ENCODE assay signal across 31 mouse cellular contexts in genomic region chr4:148389635-148390034, GRCm38 (mm10). TPM values are rescaled to one million over a fixed set of nuclear protein-coding genes. Genes with fewer than 3 reads are reported as not detected.
DNase-seq lines count a peak whose midpoint lies in the region; ATAC-seq lines count a peak whose summit lies in the region.
"Had no signal": no experiment of that assay in that cellular context is flagged by ENCODE, and none has a peak within 500 bp of the region (broad histone marks: within the 10 kb centered on the region; RNA-seq: fewer than 3 reads in every experiment).

No protein-coding gene starts in this region.

- H3K9me3 ChIP-seq in midbrain, embryonic 10.5 days (replicated peaks), result 0 out of 2 replicates have a peak, but pooled peaks cover 3% of the 10 kb centered on the region
- no peaks in the 10 kb centered on the region for H3K9me3 ChIP-seq in midbrain, embryonic 16.5 days (replicated peaks; ENCODE audit: control insufficient read depth, low read length, poor library complexity, severe bottlenecking)
- H3K9me3 ChIP-seq in hindbrain, embryonic 12.5 days (replicated peaks), result no peaks in the 10 kb centered on the region
- no peaks in the 10 kb centered on the region for H3K9me3 ChIP-seq in hindbrain, embryonic 16.5 days (ENCODE audit: control insufficient read depth, low read length)
- no peaks in the 10 kb centered on the region for H3K9me3 ChIP-seq in neural tube, embryonic 15.5 days (replicated peaks)
- no peaks in the 10 kb centered on the region; the same call in 1 of the 2 replicates for H3K9me3 ChIP-seq in forebrain, embryonic 10.5 days
- H3K9me3 ChIP-seq: limb, embryonic 12.5 days; liver, embryonic 15.5 days had no signal

- no peaks in the 10 kb centered on the region for H3K36me3 ChIP-seq in midbrain, embryonic 10.5 days
- H3K36me3 ChIP-seq in midbrain, embryonic 16.5 days (ENCODE audit: control insufficient read depth, insufficient read depth, low read length), result no peaks in the 10 kb centered on the region
- no peaks in the 10 kb centered on the region for H3K36me3 ChIP-seq in hindbrain, embryonic 12.5 days
- H3K36me3 ChIP-seq in hindbrain, embryonic 16.5 days (ENCODE audit: control insufficient read depth, insufficient read depth, low read length), result no peaks in the 10 kb centered on the region
- no peaks in the 10 kb centered on the region for H3K36me3 ChIP-seq in neural tube, embryonic 15.5 days
- H3K36me3 ChIP-seq in forebrain, embryonic 10.5 days (replicated peaks), result no peaks in the 10 kb centered on the region
- H3K36me3 ChIP-seq: limb, embryonic 12.5 days; liver, embryonic 15.5 days had no signal

- peaks cover 10% of the 10 kb centered on the region; the same call in 1 of the 2 replicates for H3K27me3 ChIP-seq in midbrain, embryonic 10.5 days (ENCODE audit: low read depth, poor library complexity, severe bottlenecking)
- no peaks in the 10 kb centered on the region for H3K27me3 ChIP-seq in midbrain, embryonic 16.5 days (ENCODE audit: control insufficient read depth, insufficient read depth, low read depth, low read length)
- no peaks in the 10 kb centered on the region for H3K27me3 ChIP-seq in hindbrain, embryonic 12.5 days
- no peaks in the 10 kb centered on the region for H3K27me3 ChIP-seq in hindbrain, embryonic 16.5 days (replicated peaks; ENCODE audit: control insufficient read depth, insufficient read depth, low read length)
- no peaks in the 10 kb centered on the region for H3K27me3 ChIP-seq in neural tube, embryonic 15.5 days (replicated peaks)
- H3K27me3 ChIP-seq in forebrain, embryonic 10.5 days (ENCODE audit: poor library complexity, severe bottlenecking), result no peaks in the 10 kb centered on the region
- H3K27me3 ChIP-seq: limb, embryonic 12.5 days; liver, embryonic 15.5 days had no signal

- no peak for ATAC-seq in midbrain, embryonic 16.5 days
- ATAC-seq in hindbrain, embryonic 12.5 days (ENCODE audit: low FRiP score), result peak; percentile 15; the same call in 1 of the 2 replicates
- 0 out of 2 replicates have a peak, but pooled peaks have one; percentile 4 for ATAC-seq in hindbrain, embryonic 16.5 days
- peak; percentile 30; the same call in 1 of the 2 replicates for ATAC-seq in neural tube, embryonic 15.5 days (ENCODE audit: low FRiP score)
- ATAC-seq: forebrain, embryonic 14.5 days; inflammation-experienced regulatory T-cells, adult 6 months had no signal

- no peak overlapping the region for H3K9ac ChIP-seq in midbrain, embryonic 16.5 days (ENCODE audit: low read depth, low read length)
- no peak overlapping the region for H3K9ac ChIP-seq in hindbrain, embryonic 12.5 days
- no peak overlapping the region for H3K9ac ChIP-seq in hindbrain, embryonic 16.5 days (ENCODE audit: low read depth, low read length)
- H3K9ac ChIP-seq in neural tube, embryonic 15.5 days (replicated peaks), result no peak overlapping the region
- H3K9ac ChIP-seq: limb, embryonic 12.5 days; liver, embryonic 15.5 days; lung, embryonic 14.5 days had no signal

- H3K4me2 ChIP-seq in midbrain, embryonic 16.5 days (ENCODE audit: low read length), result no peak overlapping the region
- H3K4me2 ChIP-seq in hindbrain, embryonic 12.5 days (replicated peaks), result no peak overlapping the region
- no peak overlapping the region for H3K4me2 ChIP-seq in hindbrain, embryonic 16.5 days (ENCODE audit: low read length)
- no peak overlapping the region for H3K4me2 ChIP-seq in neural tube, embryonic 15.5 days
- H3K4me2 ChIP-seq: heart, embryonic 11.5 days; limb, embryonic 12.5 days; liver, embryonic 15.5 days; lung, embryonic 14.5 days; midbrain, embryonic 11.5 days had no signal

- H3K4me1 ChIP-seq in midbrain, embryonic 10.5 days, result peaks cover 81% of the 10 kb centered on the region
- H3K4me1 ChIP-seq in midbrain, embryonic 16.5 days (ENCODE audit: control insufficient read depth, insufficient read depth, low read length), result peaks cover 29% of the 10 kb centered on the region
- peaks cover 53% of the 10 kb centered on the region for H3K4me1 ChIP-seq in hindbrain, embryonic 12.5 days
- H3K4me1 ChIP-seq in hindbrain, embryonic 16.5 days (ENCODE audit: control insufficient read depth, insufficient read depth, low read depth, low read length), result peaks cover 22% of the 10 kb centered on the region
- peaks cover 53% of the 10 kb centered on the region for H3K4me1 ChIP-seq in neural tube, embryonic 15.5 days
- peaks cover 62% of the 10 kb centered on the region for H3K4me1 ChIP-seq in forebrain, embryonic 10.5 days
- H3K4me1 ChIP-seq: liver, embryonic 15.5 days had no signal

- H3K27ac ChIP-seq in midbrain, embryonic 10.5 days (replicated peaks), result peak overlapping the region; percentile 73
- no peak overlapping the region for H3K27ac ChIP-seq in midbrain, embryonic 16.5 days (ENCODE audit: low read length)
- H3K27ac ChIP-seq in hindbrain, embryonic 12.5 days, result peak overlapping the region; percentile 55; the same call in 1 of the 2 replicates
- no peak overlapping the region for H3K27ac ChIP-seq in hindbrain, embryonic 16.5 days (ENCODE audit: low read depth, low read length)
- H3K27ac ChIP-seq in neural tube, embryonic 15.5 days (replicated peaks), result 0 out of 2 replicates have a peak overlapping the region, but pooled peaks have one; percentile 46
- H3K27ac ChIP-seq in forebrain, embryonic 10.5 days, result no peak overlapping the region
- H3K27ac ChIP-seq: left cerebral cortex, adult 2 months; limb, embryonic 12.5 days; liver, embryonic 15.5 days; stomach, postnatal 0 days had no signal

- no peak overlapping the region for H3K4me3 ChIP-seq in midbrain, embryonic 10.5 days
- H3K4me3 ChIP-seq in midbrain, embryonic 16.5 days (ENCODE audit: low read depth, low read length), result no peak overlapping the region
- H3K4me3 ChIP-seq in hindbrain, embryonic 12.5 days, result no peak overlapping the region
- H3K4me3 ChIP-seq in hindbrain, embryonic 16.5 days (ENCODE audit: low read length), result no peak overlapping the region
- no peak overlapping the region for H3K4me3 ChIP-seq in neural tube, embryonic 15.5 days (replicated peaks)
- H3K4me3 ChIP-seq in forebrain, embryonic 10.5 days, result no peak overlapping the region
- H3K4me3 ChIP-seq: left cerebral cortex, adult 2 months; limb, embryonic 12.5 days; liver, embryonic 15.5 days had no signal

- WGBS in midbrain, embryonic 10.5 days, result 80% methylated on average over 7 of the region's 7 CpGs
- 37% methylated on average over 7 of the region's 7 CpGs for WGBS in midbrain, embryonic 16.5 days
- 34% methylated on average over 7 of the region's 7 CpGs for WGBS in hindbrain, embryonic 12.5 days
- WGBS in hindbrain, embryonic 16.5 days, result 28% methylated on average over 7 of the region's 7 CpGs
- 10% methylated on average over 7 of the region's 7 CpGs for WGBS in neural tube, embryonic 15.5 days
- WGBS in forebrain, embryonic 10.5 days, result 84% methylated on average over 7 of the region's 7 CpGs

- no peak for DNase-seq in midbrain, embryonic 10.5 days (ENCODE audit: low spot score)
- no peak for DNase-seq in forebrain, embryonic 10.5 days (ENCODE audit: extremely low spot score, low spot score)
- no peak for DNase-seq in adrenal gland, adult 18-20 months (ENCODE audit: low spot score in 2 of 2)
- DNase-seq: adrenal gland, postnatal 10 days; B cell, adult 2 months; cerebellum, adult 9-10 months; cerebellum, postnatal 36 days; gastrocnemius, postnatal 14 days; heart, adult 11 months; heart, postnatal 4 days; kidney, adult 11 months; kidney, postnatal 10 days; lung, postnatal 14 days; retina, postnatal 1 day; right cerebral cortex, postnatal 14 days; spleen, adult 18-20 months; thymus, adult 18-20 months; thymus, postnatal 25 days had no signal

RNA-seq across cellular contexts. Expression of gene Ubiad1, which starts 54.9 kb away (rescaled TPM):
- 26.2 and 28.3 TPM in 2 replicates for polyA plus RNA-seq in midbrain, embryonic 10.5 days (2016; fragmentation: Nextera tagmentation; extraction: Ambion mirVana)
- polyA plus RNA-seq in midbrain, embryonic 16.5 days (2015; fragmentation: Nextera tagmentation; extraction: Ambion mirVana), result 19.8 and 20.5 TPM in 2 replicates
- 20.4 and 22.2 TPM in 2 replicates for polyA plus RNA-seq in hindbrain, embryonic 12.5 days (2016; fragmentation: Nextera tagmentation; extraction: Ambion mirVana)
- polyA plus RNA-seq in hindbrain, embryonic 16.5 days (2015; fragmentation: Nextera tagmentation; extraction: Ambion mirVana), result 19.6 and 20.6 TPM in 2 replicates
- polyA plus RNA-seq in neural tube, embryonic 15.5 days (2015; fragmentation: Nextera tagmentation; extraction: Ambion mirVana), result 17.7 and 19.7 TPM in 2 replicates
- polyA plus RNA-seq in forebrain, embryonic 10.5 days (2016; fragmentation: Nextera tagmentation; extraction: Ambion mirVana), result 27.1 and 27.3 TPM in 2 replicates
- 10 to 100 TPM; 21.5 to 22.4 TPM for total RNA-seq in adrenal gland, adult 18-20 months (2021)

RNA-seq across cellular contexts. Expression of gene Mtor, which starts 58.8 kb away (rescaled TPM):
- 20.8 and 25.6 TPM in 2 replicates for polyA plus RNA-seq in midbrain, embryonic 10.5 days (2016; fragmentation: Nextera tagmentation; extraction: Ambion mirVana)
- 23.0 and 24.4 TPM in 2 replicates for polyA plus RNA-seq in midbrain, embryonic 16.5 days (2015; fragmentation: Nextera tagmentation; extraction: Ambion mirVana)
- 30.2 and 31.9 TPM in 2 replicates for polyA plus RNA-seq in hindbrain, embryonic 12.5 days (2016; fragmentation: Nextera tagmentation; extraction: Ambion mirVana)
- polyA plus RNA-seq in hindbrain, embryonic 16.5 days (2015; fragmentation: Nextera tagmentation; extraction: Ambion mirVana), result 20.6 and 22.7 TPM in 2 replicates
- 17.7 and 21.4 TPM in 2 replicates for polyA plus RNA-seq in neural tube, embryonic 15.5 days (2015; fragmentation: Nextera tagmentation; extraction: Ambion mirVana)
- polyA plus RNA-seq in forebrain, embryonic 10.5 days (2016; fragmentation: Nextera tagmentation; extraction: Ambion mirVana), result 23.3 and 27.0 TPM in 2 replicates
- total RNA-seq in adrenal gland, adult 18-20 months (2021), result 10 to 100 TPM; 84.3 to 87.9 TPM

Comparison
In these comparisons a context has a peak if more than half of its experiments do, and no peak if none do; other contexts are left out.
1. H3K27ac ChIP-seq: peak in midbrain, embryonic 10.5 days (single experiment), hindbrain, embryonic 12.5 days (single experiment) and neural tube, embryonic 15.5 days (single experiment); none in midbrain, embryonic 16.5 days (single experiment), hindbrain, embryonic 16.5 days (single experiment) and forebrain, embryonic 10.5 days (single experiment).